Mouse (Mus musculus): Measurements from ENCODE around the gene Pnpla6. TPM values are rescaled to one million over a fixed set of nuclear protein-coding genes. Genes with fewer than 3 reads are reported as not detected.

The Pnpla6 gene
- polyA plus RNA-seq, 1 experiment from 2014 or later: 25.0 TPM

GRCm38 (mm10) chr8:3517117-3517495 is 1.9 kb downstream of the Pnpla6 start:
- WGBS: 14% methylated on average over 16 of the region's 16 CpGs
- H3K27me3 ChIP-seq (ENCODE audit: control insufficient read depth, insufficient read depth, low read length): no peaks in the 10 kb centered on the region
- no peak for ATAC-seq (replicated peaks; ENCODE audit: low FRiP score)
- no peaks in the 10 kb centered on the region for H3K9me3 ChIP-seq (ENCODE audit: control insufficient read depth, low read length)
- no peak for DNase-seq (ENCODE audit: low spot score)
- no peaks in the 10 kb centered on the region; the same call in 1 of the 2 replicates for H3K36me3 ChIP-seq (ENCODE audit: control insufficient read depth, insufficient read depth, low read length)
- peak overlapping the region; percentile 36; the same call in 1 of the 2 replicates for H3K9ac ChIP-seq (ENCODE audit: low read length)
- peak overlapping the region; percentile 97 for H3K4me2 ChIP-seq (ENCODE audit: low read depth, low read length, severe bottlenecking)
- peak overlapping the region; percentile 53 for H3K4me3 ChIP-seq (ENCODE audit: low read depth, low read length)
- no peak overlapping the region for H3K27ac ChIP-seq (ENCODE audit: low read depth, low read length)
- peaks cover 2% of the 10 kb centered on the region; the same call in 1 of the 2 replicates for H3K4me1 ChIP-seq (replicated peaks; ENCODE audit: control insufficient read depth, insufficient read depth, low read length)

DNA sequence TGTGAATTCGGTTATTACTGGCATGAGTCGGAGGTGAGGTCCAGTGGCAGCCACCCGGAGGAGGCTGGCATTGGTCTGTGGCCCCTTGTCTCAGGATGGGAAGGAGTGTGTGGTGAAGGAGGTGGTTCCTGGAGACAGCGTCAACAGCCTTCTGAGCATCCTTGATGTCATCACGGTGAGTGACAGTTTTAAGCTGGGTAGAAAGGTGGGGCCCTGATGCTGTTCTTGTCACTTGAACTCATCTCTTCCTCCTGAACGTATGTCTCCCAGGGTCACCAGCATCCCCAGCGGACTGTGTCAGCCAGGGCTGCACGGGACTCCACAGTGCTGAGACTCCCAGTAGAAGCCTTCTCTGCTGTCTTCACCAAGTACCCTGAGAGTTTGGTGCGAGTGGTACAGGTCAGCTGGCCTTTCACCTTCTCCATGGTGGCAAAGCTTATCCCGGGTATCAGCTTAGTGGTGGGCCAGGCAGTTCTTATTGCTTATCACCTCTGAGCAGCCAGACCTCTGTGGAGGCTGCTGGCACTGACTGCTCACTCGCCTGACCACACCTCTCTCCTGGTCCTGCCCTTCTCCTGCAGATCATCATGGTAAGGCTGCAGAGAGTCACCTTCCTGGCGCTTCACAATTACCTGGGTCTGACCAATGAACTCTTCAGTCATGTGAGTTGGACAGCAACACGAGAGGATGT is 7.0 kb downstream of the Pnpla6 start:
- H3K4me1 ChIP-seq (replicated peaks; ENCODE audit: control insufficient read depth, insufficient read depth, low read length): no peaks in the 10 kb centered on the region
- H3K4me2 ChIP-seq (ENCODE audit: low read depth, low read length, severe bottlenecking): no peak overlapping the region
- H3K9ac ChIP-seq (ENCODE audit: low read length): no peak overlapping the region
- H3K9me3 ChIP-seq (ENCODE audit: control insufficient read depth, low read length): no peaks in the 10 kb centered on the region
- no peak for DNase-seq (ENCODE audit: low spot score)
- H3K36me3 ChIP-seq (ENCODE audit: control insufficient read depth, insufficient read depth, low read length): peaks cover 3% of the 10 kb centered on the region; the same call in 1 of the 2 replicates
- ATAC-seq (replicated peaks; ENCODE audit: low FRiP score): no peak
- WGBS: 91% methylated on average over 13 of the region's 13 CpGs
- H3K27ac ChIP-seq (ENCODE audit: low read depth, low read length): no peak overlapping the region
- H3K4me3 ChIP-seq (ENCODE audit: low read depth, low read length): no peak overlapping the region
- no peaks in the 10 kb centered on the region for H3K27me3 ChIP-seq (ENCODE audit: control insufficient read depth, insufficient read depth, low read length)

GRCm38 (mm10) chr8:3530816-3531215 is 15.6 kb downstream of the Pnpla6 start:
- no peak overlapping the region for H3K4me2 ChIP-seq (ENCODE audit: low read depth, low read length, severe bottlenecking)
- no peaks in the 10 kb centered on the region for H3K27me3 ChIP-seq (ENCODE audit: control insufficient read depth, insufficient read depth, low read length)
- DNase-seq (ENCODE audit: low spot score): no peak
- peaks cover 2% of the 10 kb centered on the region; the same call in 1 of the 2 replicates for H3K36me3 ChIP-seq (ENCODE audit: control insufficient read depth, insufficient read depth, low read length)
- ATAC-seq (replicated peaks; ENCODE audit: low FRiP score): no peak
- H3K4me1 ChIP-seq (replicated peaks; ENCODE audit: control insufficient read depth, insufficient read depth, low read length): no peaks in the 10 kb centered on the region
- H3K9me3 ChIP-seq (ENCODE audit: control insufficient read depth, low read length): no peaks in the 10 kb centered on the region
- H3K4me3 ChIP-seq (ENCODE audit: low read depth, low read length): no peak overlapping the region
- H3K9ac ChIP-seq (ENCODE audit: low read length): no peak overlapping the region
- H3K27ac ChIP-seq (ENCODE audit: low read depth, low read length): no peak overlapping the region
- 94% methylated on average over 5 of the region's 5 CpGs for WGBS

- H3K27me3 ChIP-seq (ENCODE audit: control insufficient read depth, insufficient read depth, low read length): no peaks in the 10 kb centered on the region
- H3K4me3 ChIP-seq (ENCODE audit: low read depth, low read length): no peak overlapping the region
- no peaks in the 10 kb centered on the region for H3K9me3 ChIP-seq (ENCODE audit: control insufficient read depth, low read length)
- H3K36me3 ChIP-seq (ENCODE audit: control insufficient read depth, insufficient read depth, low read length): peaks cover 2% of the 10 kb centered on the region; the same call in 1 of the 2 replicates
- WGBS: 95% methylated on average over 18 of the region's 18 CpGs
- no peak for ATAC-seq (replicated peaks; ENCODE audit: low FRiP score)
- no peak overlapping the region for H3K4me2 ChIP-seq (ENCODE audit: low read depth, low read length, severe bottlenecking)
- H3K4me1 ChIP-seq (replicated peaks; ENCODE audit: control insufficient read depth, insufficient read depth, low read length): no peaks in the 10 kb centered on the region
- no peak overlapping the region for H3K9ac ChIP-seq (ENCODE audit: low read length)
- peak; percentile 42 for DNase-seq (ENCODE audit: low spot score)
- no peak overlapping the region for H3K27ac ChIP-seq (ENCODE audit: low read depth, low read length)
Observed at GRCm38 (mm10) chr8:3531936-3532335, 16.8 kb downstream of the Pnpla6 start.

DNA sequence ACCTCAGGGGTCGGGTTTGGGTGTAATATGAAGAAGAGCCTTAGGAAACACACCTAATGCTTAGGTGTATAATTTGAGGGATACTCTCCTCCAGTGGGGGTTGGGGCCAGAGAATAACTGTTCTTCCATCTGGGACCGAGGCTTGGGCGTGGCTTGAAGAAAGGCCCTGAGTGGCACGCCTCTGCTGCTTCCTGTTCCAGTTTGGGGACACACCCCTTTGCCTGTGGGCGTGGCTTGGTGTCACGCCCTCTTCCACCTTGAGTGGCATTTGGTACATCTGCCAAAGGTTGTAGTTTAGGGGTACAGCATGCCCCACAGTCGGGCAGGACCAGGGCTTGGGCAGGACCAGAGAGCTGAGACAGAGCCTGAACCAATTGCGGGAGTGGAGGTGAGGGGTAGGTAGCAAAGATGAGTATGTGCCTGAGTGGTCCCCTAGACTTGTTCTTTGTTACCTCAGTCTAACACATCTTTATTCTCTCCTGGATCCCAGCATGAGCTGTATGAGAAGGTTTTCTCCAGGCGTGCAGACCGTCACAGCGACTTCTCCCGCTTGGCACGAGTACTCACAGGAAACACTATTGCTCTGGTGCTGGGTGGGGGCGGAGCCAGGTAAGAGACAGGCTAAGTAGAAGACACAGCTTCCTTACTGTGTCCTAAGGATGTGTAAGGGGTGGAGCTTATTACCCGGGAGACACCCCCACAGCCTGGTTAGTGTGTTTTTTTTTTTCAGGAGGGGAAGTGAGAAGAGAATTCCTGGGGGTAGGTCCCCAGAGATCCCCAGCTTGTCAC is 21.1 kb downstream of the Pnpla6 start:
- no peak overlapping the region for H3K9ac ChIP-seq (ENCODE audit: low read length)

GRCm38 (mm10) chr8:3536940-3537339 is 21.8 kb downstream of the Pnpla6 start:
- WGBS: 95% methylated on average over 9 of the region's 9 CpGs
- Histone ChIP-seq H3K4me2 (ENCODE audit: low read depth, low read length, severe bottlenecking) (no peak overlapping the region), H3K27me3 (ENCODE audit: control insufficient read depth, insufficient read depth, low read length) (no peaks in the 10 kb centered on the region), H3K27ac (ENCODE audit: low read depth, low read length) (no peak overlapping the region), H3K9me3 (ENCODE audit: control insufficient read depth, low read length) (no peaks in the 10 kb centered on the region), H3K4me3 (ENCODE audit: low read depth, low read length) (no peak overlapping the region), H3K4me1 (replicated peaks; ENCODE audit: control insufficient read depth, insufficient read depth, low read length) (no peaks in the 10 kb centered on the region), H3K9ac (ENCODE audit: low read length) (no peak overlapping the region), H3K36me3 (ENCODE audit: control insufficient read depth, insufficient read depth, low read length) (no peaks in the 10 kb centered on the region; the same call in 1 of the 2 replicates)
- DNase-seq (ENCODE audit: low spot score): no peak
- no peak for ATAC-seq (replicated peaks; ENCODE audit: low FRiP score)

More for the DNA sequence above, 21.1 kb downstream of the Pnpla6 start:
- Histone ChIP-seq H3K4me2 (ENCODE audit: low read depth, low read length, severe bottlenecking) (no peak overlapping the region), H3K36me3 (ENCODE audit: control insufficient read depth, insufficient read depth, low read length) (peaks cover 2% of the 10 kb centered on the region; the same call in 1 of the 2 replicates), H3K9me3 (ENCODE audit: control insufficient read depth, low read length) (no peaks in the 10 kb centered on the region), H3K27ac (ENCODE audit: low read depth, low read length) (no peak overlapping the region), H3K4me1 (replicated peaks; ENCODE audit: control insufficient read depth, insufficient read depth, low read length) (no peaks in the 10 kb centered on the region), H3K27me3 (ENCODE audit: control insufficient read depth, insufficient read depth, low read length) (no peaks in the 10 kb centered on the region), H3K4me3 (ENCODE audit: low read depth, low read length) (no peak overlapping the region)
- WGBS: 61% methylated on average over 15 of the region's 15 CpGs
- no peak for DNase-seq (ENCODE audit: low spot score)
- no peak for ATAC-seq (replicated peaks; ENCODE audit: low FRiP score)

DNA sequence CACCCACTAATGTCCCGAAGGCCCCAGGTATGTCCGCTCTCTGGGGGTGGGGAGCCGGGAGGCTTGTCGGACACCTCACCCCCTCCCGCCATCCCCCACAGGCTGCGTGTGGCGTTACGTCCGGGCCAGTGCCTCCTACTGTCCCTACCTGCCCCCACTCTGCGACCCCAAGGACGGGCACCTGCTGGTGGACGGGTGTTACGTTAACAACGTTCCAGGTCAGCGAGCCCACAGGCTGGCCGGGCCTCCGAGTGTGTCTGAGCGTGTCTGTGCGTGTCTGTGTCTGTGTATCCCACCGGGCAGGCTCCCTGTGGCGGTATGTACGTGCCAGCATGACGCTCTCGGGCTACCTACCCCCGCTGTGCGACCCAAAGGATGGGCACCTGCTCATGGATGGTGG is 22.5 kb downstream of the Pnpla6 start:
- Histone ChIP-seq H3K27me3 (ENCODE audit: control insufficient read depth, insufficient read depth, low read length) (no peaks in the 10 kb centered on the region), H3K4me2 (ENCODE audit: low read depth, low read length, severe bottlenecking) (no peak overlapping the region), H3K9me3 (ENCODE audit: control insufficient read depth, low read length) (no peaks in the 10 kb centered on the region), H3K36me3 (ENCODE audit: control insufficient read depth, insufficient read depth, low read length) (no peaks in the 10 kb centered on the region; the same call in 1 of the 2 replicates), H3K9ac (ENCODE audit: low read length) (no peak overlapping the region), H3K4me3 (ENCODE audit: low read depth, low read length) (no peak overlapping the region), H3K4me1 (replicated peaks; ENCODE audit: control insufficient read depth, insufficient read depth, low read length) (no peaks in the 10 kb centered on the region), H3K27ac (ENCODE audit: low read depth, low read length) (no peak overlapping the region)
- no peak for DNase-seq (ENCODE audit: low spot score)
- WGBS: 93% methylated on average over 26 of the region's 26 CpGs
- no peak for ATAC-seq (replicated peaks; ENCODE audit: low FRiP score)

- ATAC-seq (replicated peaks; ENCODE audit: low FRiP score) (no peak), DNase-seq (ENCODE audit: low spot score) (no peak)
- H3K27me3 ChIP-seq (ENCODE audit: control insufficient read depth, insufficient read depth, low read length): no peaks in the 10 kb centered on the region
- no peak overlapping the region for H3K4me2 ChIP-seq (ENCODE audit: low read depth, low read length, severe bottlenecking)
- 84% methylated on average over 7 of the region's 7 CpGs for WGBS
- no peak overlapping the region for H3K27ac ChIP-seq (ENCODE audit: low read depth, low read length)
- H3K4me1 ChIP-seq (replicated peaks; ENCODE audit: control insufficient read depth, insufficient read depth, low read length): no peaks in the 10 kb centered on the region
- H3K4me3 ChIP-seq (ENCODE audit: low read depth, low read length): no peak overlapping the region
- no peaks in the 10 kb centered on the region; the same call in 1 of the 2 replicates for H3K36me3 ChIP-seq (ENCODE audit: control insufficient read depth, insufficient read depth, low read length)
- no peaks in the 10 kb centered on the region for H3K9me3 ChIP-seq (ENCODE audit: control insufficient read depth, low read length)
- no peak overlapping the region for H3K9ac ChIP-seq (ENCODE audit: low read length)
Observed at GRCm38 (mm10) chr8:3539146-3539545, 24.0 kb downstream of the Pnpla6 start.

Measured in forebrain, embryonic 11.5 days (tissue).